Mouse (Mus musculus) E14TG2a.4 (cell line): ENCODE measurements around the gene Myo5a.

Source experiments
- H3K27me3 ChIP-seq: 2 replicates; pipeline ENCODE4 v1.6.1; 2014; ENCODE audit warnings: low read length, control low read depth; ENCODE audit not compliant: insufficient read depth
- H3K36me3 ChIP-seq: 2 replicates; pipeline ENCODE4 v1.6.1; 2014; ENCODE audit warnings: low read length, control low read depth; ENCODE audit not compliant: insufficient read depth
- H3K4me1 ChIP-seq: replicated peaks from 2 replicates; pipeline ENCODE4 v1.6.1; 2014; ENCODE audit warnings: low read depth, low read length, control low read depth
- H3K4me3 ChIP-seq: replicated peaks from 2 replicates; pipeline ENCODE4 v1.5.1; 2014; ENCODE audit warnings: mild to moderate bottlenecking, low read length
- H3K9me3 ChIP-seq: 2 replicates; pipeline ENCODE4 v1.6.1; 2014; ENCODE audit warnings: low read length, control low read depth
- CTCF ChIP-seq: conservative IDR thresholded peaks from 2 replicates; pipeline ENCODE4 v1.5.1; 2014; ENCODE audit warnings: low read length
- NANOG ChIP-seq: IDR thresholded peaks from 2 replicates; pipeline ENCODE4 v1.6.1; 2014; ENCODE audit warnings: borderline replicate concordance, low read length, mixed read lengths
- POU5F1 ChIP-seq: IDR thresholded peaks from 2 replicates; pipeline ENCODE4 v1.6.1; 2014; ENCODE audit warnings: low read length, borderline replicate concordance

The Myo5a gene

DNA sequence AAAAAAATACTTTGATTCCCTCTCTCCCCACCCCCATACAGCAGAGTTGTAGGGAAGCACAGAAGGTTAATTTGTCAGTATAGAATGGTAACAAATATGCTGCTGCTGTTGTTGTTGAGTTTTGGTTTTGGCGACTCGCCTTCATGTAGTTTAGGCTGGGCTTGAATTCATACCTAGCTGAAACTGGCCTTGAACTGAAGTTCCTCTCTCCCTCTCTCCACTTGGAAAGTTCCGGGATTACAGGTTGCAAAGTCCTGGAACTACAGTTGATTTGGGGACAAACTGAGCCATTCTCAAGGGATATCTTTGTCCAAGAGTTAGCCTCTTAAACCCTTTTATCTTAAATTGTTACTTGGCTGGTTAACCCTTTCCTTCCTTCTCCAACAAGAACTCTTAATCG lies 34.9 kb upstream of the Myo5a start:
- TF ChIP-seq POU5F1 (no peak), NANOG (no peak), CTCF (no peak)

DNA sequence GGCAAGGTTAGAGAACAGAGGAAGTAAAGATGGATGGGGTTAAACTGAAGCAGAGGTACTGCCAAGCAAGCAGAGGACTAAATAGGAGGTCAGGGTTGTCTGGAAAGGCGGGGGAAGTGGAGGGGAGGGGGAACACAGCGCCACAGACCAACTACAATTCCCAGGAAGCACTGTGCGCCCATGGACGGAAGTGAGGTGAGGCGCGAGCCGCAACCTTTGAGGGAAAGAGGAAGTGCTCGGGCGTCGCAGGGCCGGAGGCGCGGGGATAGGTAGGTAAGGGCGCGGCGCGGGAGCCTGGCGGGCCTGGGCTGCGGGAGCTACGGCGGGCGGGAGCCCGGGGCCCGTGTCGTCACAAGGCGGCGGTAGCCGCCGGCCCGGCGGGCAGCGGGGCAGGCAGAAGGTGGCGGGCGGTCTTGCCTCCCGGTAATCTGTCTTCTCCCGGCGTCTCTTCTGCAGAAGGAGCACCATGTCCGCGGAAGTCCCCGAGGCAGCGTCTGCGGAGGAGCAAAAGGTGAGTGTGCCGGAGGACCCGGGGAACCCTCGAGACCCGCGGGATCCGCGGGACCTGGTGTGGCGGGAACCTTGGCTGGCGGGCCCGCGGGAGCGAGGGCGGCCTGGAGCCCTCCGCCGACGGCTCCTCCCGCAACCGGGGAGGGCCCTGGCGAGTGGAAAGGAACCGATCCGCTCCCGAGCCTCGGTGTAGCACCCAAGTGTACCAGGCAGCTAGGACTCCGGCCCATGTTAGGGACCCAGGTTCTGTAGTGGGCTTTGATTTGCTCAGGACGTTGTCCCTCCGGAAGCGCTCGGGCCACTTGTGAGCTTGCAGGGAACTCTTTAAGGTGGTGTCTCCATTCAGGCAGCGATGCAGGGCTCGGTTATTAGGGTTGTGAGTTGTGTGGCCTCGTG lies 33.1 kb upstream of the Myo5a start, which contains the start of gene Arpp19:
Arpp19 (plus strand) TSS at position 164 of the 906 bp plus-strand sequence.
- Histone ChIP-seq H3K4me1 (peaks cover 32% of the 10 kb centered on the region), H3K27me3 (no peaks in the 10 kb centered on the region), H3K4me3 (peak within 1 kb of the TSS; percentile 97), H3K9me3 (no peaks in the 10 kb centered on the region), H3K36me3 (peaks cover 17% of the 10 kb centered on the region; the same call in 1 of the 2 replicates)
- TF ChIP-seq POU5F1 (no peak), NANOG (no peak), CTCF (no peak)

More for the DNA sequence above, 34.9 kb upstream of the Myo5a start:
- Histone ChIP-seq H3K27me3 (no peaks in the 10 kb centered on the region), H3K4me1 (peaks cover 24% of the 10 kb centered on the region), H3K36me3 (peaks cover 11% of the 10 kb centered on the region; the same call in 1 of the 2 replicates), H3K4me3 (no peak overlapping the region), H3K9me3 (no peaks in the 10 kb centered on the region)

DNA sequence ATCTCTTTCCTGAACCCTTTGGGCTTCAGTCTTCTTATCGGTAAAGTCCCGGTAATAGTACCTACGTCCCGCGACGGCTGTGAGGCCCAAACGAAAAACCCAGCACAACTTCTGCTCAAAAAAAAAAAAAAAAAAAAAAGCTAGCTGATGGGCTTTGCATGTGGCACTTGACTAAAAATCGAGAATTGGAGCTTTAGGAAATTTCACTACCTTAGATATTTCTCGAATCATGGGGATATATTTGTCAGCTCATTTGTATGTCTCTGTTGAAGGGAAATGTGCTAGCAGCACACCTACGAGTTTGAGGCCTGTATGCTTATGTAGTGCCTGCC lies 32.5 kb upstream of the Myo5a start:
- TF ChIP-seq NANOG (no peak), CTCF (no peak), POU5F1 (no peak)
- Histone ChIP-seq H3K4me1 (peaks cover 35% of the 10 kb centered on the region), H3K4me3 (peak overlapping the region; percentile 97), H3K27me3 (no peaks in the 10 kb centered on the region), H3K9me3 (no peaks in the 10 kb centered on the region), H3K36me3 (peaks cover 23% of the 10 kb centered on the region)

DNA sequence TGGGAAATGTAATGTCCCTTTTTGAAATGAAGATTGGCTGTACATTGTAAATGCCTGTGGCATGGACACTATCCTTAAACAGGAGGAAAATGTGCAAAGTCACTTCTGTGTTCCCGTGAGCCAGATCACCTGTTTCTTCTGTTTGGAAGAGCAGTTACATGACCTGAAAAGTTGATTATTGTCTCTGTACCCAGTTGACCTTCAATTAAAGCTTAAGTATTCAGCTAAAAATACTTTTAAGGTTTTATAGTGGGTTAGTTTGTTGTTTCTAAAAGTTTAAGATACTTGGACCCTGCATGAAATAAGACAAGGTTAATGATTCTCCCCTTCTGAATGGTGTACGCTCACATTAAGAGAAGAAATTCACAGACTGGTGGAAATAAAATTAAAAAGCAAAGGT lies 30.2 kb upstream of the Myo5a start:
- Histone ChIP-seq H3K27me3 (no peaks in the 10 kb centered on the region), H3K4me1 (peaks cover 45% of the 10 kb centered on the region), H3K36me3 (peaks cover 34% of the 10 kb centered on the region), H3K4me3 (no peak overlapping the region), H3K9me3 (no peaks in the 10 kb centered on the region)
- TF ChIP-seq POU5F1 (no peak), CTCF (no peak), NANOG (no peak)

DNA sequence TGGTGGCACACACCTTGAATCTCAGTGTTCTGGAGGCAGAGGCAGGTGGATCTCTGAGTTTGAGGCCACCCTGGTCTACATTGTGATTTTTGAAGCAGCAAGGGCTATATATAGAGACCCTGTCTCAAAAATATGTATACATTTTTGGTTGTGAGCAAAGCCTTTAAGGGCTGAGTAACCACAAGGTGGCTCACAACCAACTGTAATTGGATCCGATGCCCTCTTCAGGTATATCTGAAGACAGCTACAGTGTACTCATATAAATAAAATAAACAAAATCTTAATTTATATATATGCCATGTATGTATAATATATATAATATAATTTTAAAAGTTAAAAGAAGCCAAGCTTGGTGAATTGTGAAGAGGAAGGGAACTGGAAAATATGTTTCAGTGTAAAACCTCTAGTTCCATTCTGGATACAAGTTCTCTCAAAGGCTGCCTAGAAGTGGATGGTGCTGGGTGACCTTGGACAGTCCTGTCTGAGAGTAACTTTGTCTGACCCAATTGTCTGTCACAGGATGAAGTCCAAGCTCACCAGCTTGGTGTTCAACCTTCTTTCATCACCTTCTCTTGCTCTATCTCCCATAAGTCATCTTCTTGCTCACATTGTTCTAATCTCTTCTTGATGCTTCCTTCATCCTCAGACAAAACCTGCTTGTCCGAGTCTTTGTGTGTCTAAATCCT lies 28.8 kb upstream of the Myo5a start:
- peaks cover 47% of the 10 kb centered on the region for H3K36me3 ChIP-seq
- H3K27me3 ChIP-seq: no peaks in the 10 kb centered on the region
- no peak overlapping the region for H3K4me3 ChIP-seq
- H3K9me3 ChIP-seq: no peaks in the 10 kb centered on the region
- H3K4me1 ChIP-seq: peaks cover 45% of the 10 kb centered on the region
- TF ChIP-seq NANOG (no peak), CTCF (no peak), POU5F1 (no peak)

DNA sequence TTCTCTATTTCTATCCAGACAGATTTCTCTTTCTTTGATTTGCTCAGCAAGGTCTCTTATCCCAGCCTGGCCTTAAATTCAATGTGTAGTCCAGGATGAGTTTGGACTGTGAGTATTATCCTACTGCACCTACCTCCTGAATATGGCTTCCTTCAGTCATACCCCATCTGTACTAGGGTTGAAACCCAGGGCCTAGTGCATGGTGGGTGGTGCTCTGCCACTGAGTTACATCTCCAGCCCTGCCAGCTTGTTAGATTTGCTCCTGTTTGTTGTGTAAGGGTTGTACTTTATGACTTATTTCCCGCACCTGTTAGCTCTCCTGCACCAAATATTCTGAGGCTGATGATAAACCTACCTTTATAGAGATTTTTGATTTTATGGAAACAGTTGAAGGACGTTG lies 27.6 kb upstream of the Myo5a start:
- Histone ChIP-seq H3K36me3 (peaks cover 59% of the 10 kb centered on the region), H3K27me3 (no peaks in the 10 kb centered on the region), H3K9me3 (no peaks in the 10 kb centered on the region), H3K4me1 (peaks cover 42% of the 10 kb centered on the region), H3K4me3 (no peak overlapping the region)
- TF ChIP-seq POU5F1 (no peak), NANOG (no peak)

DNA sequence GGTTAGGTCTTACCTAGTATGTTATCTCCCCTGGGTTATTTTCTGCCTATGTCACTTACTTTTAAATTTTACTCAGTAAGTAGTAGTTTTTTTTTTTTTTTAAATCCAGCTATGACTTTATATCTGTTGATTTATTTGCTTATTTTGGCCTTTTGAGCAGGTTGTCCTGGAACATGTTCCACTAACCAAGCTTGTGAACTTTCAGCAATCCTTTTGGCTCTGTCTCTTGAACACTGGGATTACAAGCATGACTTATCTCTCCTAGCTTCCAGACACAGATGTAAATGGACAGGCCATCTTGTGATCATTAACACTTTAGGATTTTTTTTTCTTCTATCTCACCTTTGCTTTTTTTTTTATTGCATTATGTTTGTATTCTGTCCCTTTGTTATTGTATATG lies 23.7 kb upstream of the Myo5a start:
- peaks cover 16% of the 10 kb centered on the region; the same call in 1 of the 2 replicates for H3K4me1 ChIP-seq
- H3K36me3 ChIP-seq: peaks cover 62% of the 10 kb centered on the region
- TF ChIP-seq POU5F1 (no peak), NANOG (no peak), CTCF (no peak)
- H3K9me3 ChIP-seq: no peaks in the 10 kb centered on the region
- no peak overlapping the region for H3K4me3 ChIP-seq
- no peaks in the 10 kb centered on the region for H3K27me3 ChIP-seq

DNA sequence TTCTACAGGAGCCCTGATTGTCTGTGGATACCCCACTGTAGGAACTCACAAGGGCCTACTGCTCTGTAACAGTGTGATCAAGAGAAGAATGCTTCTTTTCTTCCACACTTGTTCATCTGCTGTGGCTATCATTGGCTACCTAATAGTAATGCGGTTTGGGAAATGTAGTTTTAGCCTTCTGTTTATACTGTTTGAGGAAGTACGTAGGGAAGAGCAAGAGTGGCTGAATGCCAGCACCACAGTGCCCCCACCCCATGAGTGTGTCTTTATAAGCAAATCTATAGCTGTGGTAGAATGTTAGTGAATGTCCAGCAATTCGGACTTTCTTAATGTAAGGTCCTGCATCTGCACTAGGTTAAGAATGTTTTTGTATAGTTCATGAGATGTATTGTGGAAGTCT lies 21.7 kb upstream of the Myo5a start:
- Histone ChIP-seq H3K4me1 (0 out of 2 replicates have a peak, but pooled peaks cover 9% of the 10 kb centered on the region), H3K9me3 (no peaks in the 10 kb centered on the region), H3K36me3 (peaks cover 53% of the 10 kb centered on the region), H3K27me3 (no peaks in the 10 kb centered on the region), H3K4me3 (no peak overlapping the region)
- TF ChIP-seq NANOG: no peak
- no peak for TF ChIP-seq CTCF
- no peak for TF ChIP-seq POU5F1
